Mouse (Mus musculus) liver, embryonic 14.5 days (tissue): ENCODE results near the gene B4galt4.

Source experiments
- CTCF ChIP-seq: IDR thresholded peaks from 2 replicates; pipeline ENCODE4 v1.5.1; 2016; ENCODE audit warnings: antibody characterized with exemption, low read depth, control low read depth
- EP300 ChIP-seq: IDR thresholded peaks from 2 replicates; pipeline ENCODE4 v1.6.1; 2016; ENCODE audit warnings: antibody characterized with exemption, low read depth

DNA sequence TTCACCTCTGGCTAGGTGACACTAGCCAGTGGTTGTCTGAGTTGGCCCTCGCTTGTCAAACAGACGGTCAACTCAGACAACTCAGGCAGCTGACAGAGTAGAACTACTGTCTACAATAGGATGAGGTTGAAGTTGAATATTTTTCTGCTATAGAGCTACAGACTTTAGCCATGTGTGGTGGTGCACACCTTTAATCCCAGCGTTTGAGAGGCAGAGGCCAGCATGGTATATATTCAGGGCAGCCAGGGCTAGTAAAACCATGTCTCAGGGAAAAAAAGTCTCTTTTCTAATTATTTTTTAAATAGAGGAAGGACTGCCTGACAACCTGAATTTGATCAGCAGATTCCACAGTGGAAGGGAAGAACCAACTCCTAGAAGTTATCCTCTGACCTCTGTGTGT, 39.7 kb upstream of the B4galt4 start:
- TF ChIP-seq EP300 (no peak), CTCF (no peak)
